Mouse (Mus musculus) brain, embryonic 14.5 days (tissue): ENCODE measurements around the gene Phc1.

Experiments
- CTCF ChIP-seq: fragments of 200-500 bp; IDR thresholded peaks from 2 replicates; pipeline ENCODE4 v1.5.1; 2012; ENCODE audit warnings: inconsistent platforms, mild to moderate bottlenecking, moderate library complexity, borderline replicate concordance; ENCODE audit not compliant: insufficient read depth, insufficient read length; ENCODE audit errors: extremely low read depth
- POLR2A ChIP-seq: fragments of 200-500 bp; IDR thresholded peaks from 2 replicates; pipeline ENCODE4 v1.6.1; 2012; ENCODE audit warnings: mild to moderate bottlenecking, inconsistent platforms, borderline replicate concordance; ENCODE audit not compliant: poor library complexity, insufficient read depth, insufficient read length, severe bottlenecking; ENCODE audit errors: extremely low read depth

DNA sequence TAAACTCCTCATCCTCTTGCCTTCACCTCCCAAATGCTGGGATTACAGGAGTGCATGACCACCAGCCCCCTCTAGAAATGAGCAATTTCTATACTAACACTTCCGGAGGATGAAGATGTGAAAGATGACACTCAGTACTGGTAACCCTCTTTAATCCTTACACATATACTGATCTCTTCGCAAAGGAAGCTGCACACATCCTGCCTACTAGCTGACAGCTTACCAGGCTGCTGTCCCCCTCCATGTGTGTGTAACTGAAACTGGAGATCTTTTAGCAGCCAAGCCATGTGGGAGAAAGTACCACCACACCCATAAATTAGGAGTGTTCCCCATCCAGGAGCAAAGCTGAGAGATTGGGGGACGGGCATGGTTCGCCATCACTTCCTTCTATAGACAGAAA, 71.2 kb downstream of the Phc1 start:
- TF ChIP-seq CTCF (no peak), POLR2A (no peak)
